ENCODE assay signal across 9 mouse cellular contexts in genomic region chr2:127521172-127522005, GRCm38 (mm10). TPM values are rescaled to one million over a fixed set of nuclear protein-coding genes. Genes with fewer than 3 reads are reported as not detected.
DNase-seq lines count a peak whose midpoint lies in the region; ATAC-seq lines count a peak whose summit lies in the region.
"Had no signal": no experiment of that assay in that cellular context is flagged by ENCODE, and none has a peak within 500 bp of the region (broad histone marks: within the 10 kb centered on the region; RNA-seq: fewer than 3 reads in every experiment).

No protein-coding gene starts in this region.

- DNase-seq in layer of hippocampus, adult 11-12 months (ENCODE audit: low spot score) = peak; percentile 71
- no peak for DNase-seq in layer of hippocampus, adult 9-10 months (ENCODE audit: low spot score)
- peak; percentile 61 for DNase-seq in embryo, embryonic 9.5 days (ENCODE audit: extremely low spot score)
- peak; percentile 47 for DNase-seq in limb, embryonic 10.5 days (ENCODE audit: low spot score)
- no peak for DNase-seq in spleen, postnatal 10 days (ENCODE audit: low spot score in 2 of 2)
- DNase-seq in T-cell, adult 2 months (ENCODE audit: low spot score) = no peak

- ATAC-seq in hindbrain, embryonic 13.5 days (ENCODE audit: low FRiP score) = peak; percentile 75
- peak; percentile 69 for ATAC-seq in neural tube, embryonic 12.5 days (ENCODE audit: low FRiP score, low read depth)

- peak overlapping the region; percentile 43 for H3K4me3 ChIP-seq in hindbrain, embryonic 13.5 days
- H3K4me3 ChIP-seq in limb, embryonic 10.5 days = peak overlapping the region; percentile 40
- H3K4me3 ChIP-seq in neural tube, embryonic 12.5 days = peak overlapping the region; percentile 19

- peak overlapping the region; percentile 76 for H3K9ac ChIP-seq in hindbrain, embryonic 13.5 days
- 0 out of 2 replicates have a peak overlapping the region, but pooled peaks have one; percentile 13 for H3K9ac ChIP-seq in neural tube, embryonic 12.5 days

- H3K27me3 ChIP-seq in hindbrain, embryonic 13.5 days = no peaks in the 10 kb centered on the region
- peaks cover 16% of the 10 kb centered on the region; the same call in 1 of the 2 replicates for H3K27me3 ChIP-seq in limb, embryonic 10.5 days (ENCODE audit: low read depth, poor library complexity, severe bottlenecking)
- no peaks in the 10 kb centered on the region for H3K27me3 ChIP-seq in neural tube, embryonic 12.5 days (replicated peaks)

- peak overlapping the region; percentile 82 for H3K27ac ChIP-seq in hindbrain, embryonic 13.5 days
- peak overlapping the region; percentile 46 for H3K27ac ChIP-seq in limb, embryonic 10.5 days
- H3K27ac ChIP-seq in neural tube, embryonic 12.5 days = no peak overlapping the region; the same call in 1 of the 2 replicates
- H3K27ac ChIP-seq: macrophage had no signal

- WGBS in hindbrain, embryonic 13.5 days = under 1% methylated on average over 18 of the region's 18 CpGs
- under 1% methylated on average over 18 of the region's 18 CpGs for WGBS in limb, embryonic 10.5 days
- WGBS in neural tube, embryonic 12.5 days = under 1% methylated on average over 18 of the region's 18 CpGs

- no peaks in the 10 kb centered on the region for H3K36me3 ChIP-seq in hindbrain, embryonic 13.5 days
- no peaks in the 10 kb centered on the region for H3K36me3 ChIP-seq in limb, embryonic 10.5 days
- H3K36me3 ChIP-seq in neural tube, embryonic 12.5 days = no peaks in the 10 kb centered on the region

- H3K4me2 ChIP-seq in hindbrain, embryonic 13.5 days = peak overlapping the region; percentile 65
- peak overlapping the region; percentile 63 for H3K4me2 ChIP-seq in neural tube, embryonic 12.5 days (replicated peaks)

- H3K4me1 ChIP-seq in hindbrain, embryonic 13.5 days (replicated peaks) = peaks cover 67% of the 10 kb centered on the region
- peaks cover 40% of the 10 kb centered on the region for H3K4me1 ChIP-seq in limb, embryonic 10.5 days
- peaks cover 22% of the 10 kb centered on the region for H3K4me1 ChIP-seq in neural tube, embryonic 12.5 days

- no peaks in the 10 kb centered on the region for H3K9me3 ChIP-seq in hindbrain, embryonic 13.5 days
- no peaks in the 10 kb centered on the region for H3K9me3 ChIP-seq in limb, embryonic 10.5 days (replicated peaks)
- no peaks in the 10 kb centered on the region for H3K9me3 ChIP-seq in neural tube, embryonic 12.5 days

RNA-seq across cellular contexts. Expression of gene Kcnip3, which starts 0.5 kb away (rescaled TPM):
- 3.6 and 4.8 TPM in 2 replicates for polyA plus RNA-seq in hindbrain, embryonic 13.5 days (2015; fragmentation: Nextera tagmentation; extraction: Ambion mirVana)
- polyA plus RNA-seq in limb, embryonic 10.5 days (2016; fragmentation: Nextera tagmentation; extraction: Ambion mirVana) = 2.1 and 2.2 TPM in 2 replicates
- 1.6 TPM in 2 replicates for polyA plus RNA-seq in neural tube, embryonic 12.5 days (2016; fragmentation: Nextera tagmentation; extraction: Ambion mirVana)
- polyA plus RNA-seq: macrophage had no signal

RNA-seq across cellular contexts. Expression of gene Prom2, which starts 19.9 kb away (rescaled TPM):
- polyA plus RNA-seq in hindbrain, embryonic 13.5 days (2015; fragmentation: Nextera tagmentation; extraction: Ambion mirVana) = 0.10 TPM in 1 of 2 replicates, not detected in the other
- 2.3 and 2.6 TPM in 2 replicates for polyA plus RNA-seq in limb, embryonic 10.5 days (2016; fragmentation: Nextera tagmentation; extraction: Ambion mirVana)
- 0.32 and 0.60 TPM in 2 replicates for polyA plus RNA-seq in neural tube, embryonic 12.5 days (2016; fragmentation: Nextera tagmentation; extraction: Ambion mirVana)
- polyA plus RNA-seq: macrophage had no signal

Comparison
In these comparisons a context has a peak if more than half of its experiments do, and no peak if none do; other contexts are left out.
1. DNase-seq: peak in layer of hippocampus, adult 11-12 months (single experiment), embryo, embryonic 9.5 days (single experiment) and limb, embryonic 10.5 days (single experiment); none in layer of hippocampus, adult 9-10 months (single experiment), spleen, postnatal 10 days (0 of 2) and T-cell, adult 2 months (single experiment).
2. Peak in every context shown above with its lines, with median percentiles within 50 percentile points of each other: H3K4me3 ChIP-seq.